Mouse (Mus musculus) cortical plate, adult 2 months (tissue): ENCODE measurements around the gene Ece1.

Experiments
- CTCF ChIP-seq: fragments of 200-500 bp; IDR thresholded peaks from 2 replicates; pipeline ENCODE4 v1.5.1; 2011; ENCODE audit warnings: mild to moderate bottlenecking, control low read depth, low read length; ENCODE audit not compliant: insufficient read depth; ENCODE audit errors: extremely low read depth
- POLR2A ChIP-seq: fragments of 200-500 bp; IDR thresholded peaks from 2 replicates; pipeline ENCODE4 v1.6.1; 2011; ENCODE audit warnings: mild to moderate bottlenecking, low read length, control low read depth; ENCODE audit not compliant: insufficient read depth; ENCODE audit errors: extremely low read depth

- no peak for TF ChIP-seq POLR2A
- TF ChIP-seq CTCF: no peak
These were observed 46.9 kb downstream of the Ece1 start for GRCm38 (mm10) chr4:137908915-137909314.
